In genomic region chr14:58502890-58503289, GRCm38 (mm10) we compare ENCODE assay signal across 26 mouse cellular contexts.
DNase-seq lines count a peak whose midpoint lies in the region; ATAC-seq lines count a peak whose summit lies in the region.
"Had no signal": no experiment of that assay in that cellular context is flagged by ENCODE, and none has a peak within 500 bp of the region (broad histone marks: within the 10 kb centered on the region; RNA-seq: fewer than 3 reads in every experiment).

No protein-coding gene starts in this region.

- H3K27me3 ChIP-seq in heart, embryonic 11.5 days (ENCODE audit: control insufficient read depth, insufficient read depth, low read length): no peaks in the 10 kb centered on the region
- H3K27me3 ChIP-seq: CH12.LX; embryonic facial prominence, embryonic 12.5 days; embryonic facial prominence, embryonic 15.5 days; forebrain, embryonic 15.5 days; heart, embryonic 12.5 days; heart, embryonic 15.5 days; hindbrain, embryonic 15.5 days had no signal

- H3K9me3 ChIP-seq in heart, embryonic 11.5 days (replicated peaks; ENCODE audit: control insufficient read depth, low read length): no peaks in the 10 kb centered on the region
- H3K9me3 ChIP-seq: embryonic facial prominence, embryonic 12.5 days; embryonic facial prominence, embryonic 15.5 days; forebrain, embryonic 12.5 days; forebrain, embryonic 15.5 days; heart, embryonic 12.5 days; heart, embryonic 15.5 days; hindbrain, embryonic 15.5 days had no signal

- peaks cover 2% of the 10 kb centered on the region; the same call in 1 of the 2 replicates for H3K4me1 ChIP-seq in heart, embryonic 11.5 days (ENCODE audit: control insufficient read depth, insufficient read depth, low read length)
- H3K4me1 ChIP-seq: heart, embryonic 15.5 days; hindbrain, embryonic 15.5 days had no signal

- 75% methylated on average over 8 of the region's 8 CpGs for WGBS in heart, embryonic 11.5 days (ENCODE audit: insufficient replicate concordance)

- H3K4me3 ChIP-seq in heart, embryonic 11.5 days (ENCODE audit: low read depth, low read length): no peak overlapping the region
- H3K4me3 ChIP-seq: embryonic facial prominence, embryonic 12.5 days; embryonic facial prominence, embryonic 15.5 days; erythroblast, embryonic 14.5 days; forebrain, embryonic 12.5 days; forebrain, embryonic 15.5 days; heart, adult 2 months; heart, embryonic 12.5 days; heart, embryonic 15.5 days; hindbrain, embryonic 15.5 days had no signal

- no peaks in the 10 kb centered on the region for H3K36me3 ChIP-seq in heart, embryonic 11.5 days (ENCODE audit: control insufficient read depth, insufficient read depth, low read length)
- H3K36me3 ChIP-seq: embryonic facial prominence, embryonic 12.5 days; embryonic facial prominence, embryonic 15.5 days; forebrain, embryonic 12.5 days; forebrain, embryonic 15.5 days; G1E; heart, embryonic 12.5 days; heart, embryonic 15.5 days; hindbrain, embryonic 15.5 days had no signal

- H3K9ac ChIP-seq in heart, embryonic 11.5 days (ENCODE audit: low read depth, low read length): no peak overlapping the region
- H3K9ac ChIP-seq: embryonic facial prominence, embryonic 12.5 days; embryonic facial prominence, embryonic 15.5 days; forebrain, embryonic 12.5 days; forebrain, embryonic 15.5 days; heart, embryonic 12.5 days; heart, embryonic 15.5 days; hindbrain, embryonic 15.5 days had no signal

- no peak overlapping the region for H3K4me2 ChIP-seq in heart, embryonic 11.5 days
- H3K4me2 ChIP-seq: embryonic facial prominence, embryonic 12.5 days; embryonic facial prominence, embryonic 15.5 days; forebrain, embryonic 12.5 days; forebrain, embryonic 15.5 days; heart, embryonic 12.5 days; heart, embryonic 15.5 days; hindbrain, embryonic 15.5 days had no signal

- DNase-seq in heart, adult 11 months: peak; percentile 83
- peak; percentile 14 for DNase-seq in lung, postnatal 10 days
- DNase-seq in lung, postnatal 25 days (ENCODE audit: low spot score): no peak
- peak; percentile 18 for DNase-seq in urinary bladder, postnatal 25 days (ENCODE audit: low spot score)
- no peak for DNase-seq in urinary bladder, postnatal 10 days (ENCODE audit: low spot score)
- peak; percentile 24 to 33 for DNase-seq in urinary bladder, postnatal 36 days (ENCODE audit: low spot score in 2 of 2)
- DNase-seq in layer of hippocampus, postnatal 25 days (ENCODE audit: extremely low spot score in 1 of 2, low spot score in 1 of 2): no peak
- DNase-seq: adrenal gland, adult 2 months; adrenal gland, postnatal 14 days; cerebellum, adult 11 months; cerebellum, adult 2 months; cerebellum, adult 9-11 months; cerebellum, postnatal 25 days; gastrocnemius, postnatal 25 days had no signal

- no peak for ATAC-seq in heart, embryonic 11.5 days (replicated peaks; ENCODE audit: insufficient number of reproducible peaks, low FRiP score, low TSS enrichment)
- ATAC-seq: forebrain, embryonic 15.5 days had no signal

- no peak overlapping the region for H3K27ac ChIP-seq in heart, embryonic 11.5 days (ENCODE audit: low read depth, low read length)
- H3K27ac ChIP-seq: embryonic facial prominence, embryonic 12.5 days; embryonic facial prominence, embryonic 15.5 days; forebrain, embryonic 12.5 days; forebrain, embryonic 15.5 days; heart, adult 2 months; heart, embryonic 15.5 days; hindbrain, embryonic 15.5 days had no signal

Comparison
In these comparisons a context has a peak if more than half of its experiments do, and no peak if none do; other contexts are left out.
1. DNase-seq: peak in heart, adult 11 months (single experiment), lung, postnatal 10 days (single experiment), urinary bladder, postnatal 25 days (single experiment) and urinary bladder, postnatal 36 days (2 of 2); none in lung, postnatal 25 days (single experiment), urinary bladder, postnatal 10 days (single experiment) and layer of hippocampus, postnatal 25 days (0 of 2).